Mouse (Mus musculus) embryonic facial prominence, embryonic 14.5 days (tissue): ENCODE measurements around the gene Cyp3a13. TPM values are rescaled to one million over a fixed set of nuclear protein-coding genes. Genes with fewer than 3 reads are reported as not detected.

Experiments used
- ATAC-seq: fragments of 200-750 bp; cut with Nextera tagmentation; 2 replicates; pipeline ENCODE4 v1.8.0; 2017; ENCODE audit warnings: low read depth, moderate number of reproducible peaks, moderate TSS enrichment
- DNase-seq: peaks from one replicate; pipeline ENCODE4 v3.0.0-alpha.2; 2015; ENCODE audit warnings: low spot score
- H3K27ac ChIP-seq: fragments of 300-500 bp; sonication (generic); replicated peaks from 2 replicates; pipeline ENCODE4 v1.5.1; 2014; ENCODE audit warnings: low read depth, mild to moderate bottlenecking, low read length, moderate library complexity
- H3K27me3 ChIP-seq: fragments of 300-500 bp; sonication (generic); replicated peaks from 2 replicates; pipeline ENCODE4 v1.6.1; 2014; ENCODE audit warnings: low read length; ENCODE audit not compliant: control insufficient read depth, insufficient read depth
- H3K36me3 ChIP-seq: fragments of 300-500 bp; sonication (generic); 2 replicates; pipeline ENCODE4 v1.6.1; 2014; ENCODE audit warnings: low read length, mixed read lengths; ENCODE audit not compliant: control insufficient read depth, insufficient read depth
- H3K4me1 ChIP-seq: fragments of 300-500 bp; sonication (generic); 2 replicates; pipeline ENCODE4 v1.6.1; 2014; ENCODE audit warnings: antibody characterized with exemption, low read length; ENCODE audit not compliant: control insufficient read depth, insufficient read depth
- H3K4me2 ChIP-seq: fragments of 300-500 bp; sonication (generic); 2 replicates; pipeline ENCODE4 v1.6.1; 2014; ENCODE audit warnings: low read depth, mild to moderate bottlenecking, low read length, moderate library complexity, mixed read lengths
- H3K4me3 ChIP-seq: fragments of 300-500 bp; sonication (generic); 2 replicates; pipeline ENCODE4 v1.5.1; 2014; ENCODE audit warnings: low read depth, mild to moderate bottlenecking, low read length
- H3K9ac ChIP-seq: fragments of 300-500 bp; sonication (generic); 2 replicates; pipeline ENCODE4 v1.6.1; 2014; ENCODE audit warnings: low read depth, mild to moderate bottlenecking, low read length, moderate library complexity, mixed read lengths
- H3K9me3 ChIP-seq: fragments of 300-500 bp; sonication (generic); 2 replicates; pipeline ENCODE4 v1.6.1; 2016; ENCODE audit warnings: low read length; ENCODE audit not compliant: control insufficient read depth
- WGBS: fragments of 180-500 bp; shearing (Covaris S2); extraction: QIAGEN DNeasy Blood & Tissue Kit; methylation state at CpG from one replicate; pipeline ENCODE4 v1.1.7; 2014; 5-methylcytosine and 5-hydroxymethylcytosine counted together
- polyA plus RNA-seq: library from polyadenylated mRNA; unstranded; fragments of >200 nt; fragmentation: Nextera tagmentation; extraction: Ambion mirVana; gene quantifications from 2 replicates; pipeline ENCODE4 v1.2.1, GENCODE M21; 2014

Gene Cyp3a13
- polyA plus RNA-seq: 0.07 TPM in 1 of 2 replicates, not detected in the other

DNA sequence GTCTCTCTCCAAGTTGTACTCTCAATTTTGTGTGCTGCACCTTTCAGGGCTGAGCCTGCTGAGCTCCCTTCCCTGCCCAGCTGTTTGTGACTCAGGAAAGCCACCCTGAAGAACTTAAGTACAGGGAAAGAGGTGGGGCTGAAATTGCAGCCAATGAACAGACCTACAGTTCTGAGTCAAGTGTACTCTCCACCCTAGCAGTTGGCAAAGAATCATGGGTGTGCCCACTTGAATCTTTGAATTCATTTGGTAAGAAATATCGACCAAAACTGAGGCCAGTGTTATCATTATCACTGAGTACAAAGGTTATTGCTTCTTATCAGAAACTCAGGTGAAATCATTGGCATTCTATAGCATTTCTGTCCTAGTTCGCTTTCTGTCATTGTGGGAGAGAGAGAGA is at the start of gene Cyp3a13:
TSS of gene Cyp3a13 (minus strand) at position 88 of the 400 bp plus-strand sequence.
- Histone ChIP-seq H3K36me3 (no peaks in the 10 kb centered on the region), H3K4me2 (no peak within 1 kb of the TSS), H3K27ac (no peak within 1 kb of the TSS), H3K4me1 (no peaks in the 10 kb centered on the region), H3K4me3 (no peak within 1 kb of the TSS), H3K9me3 (no peaks in the 10 kb centered on the region), H3K9ac (no peak within 1 kb of the TSS), H3K27me3 (no peaks in the 10 kb centered on the region)
- ATAC-seq (no peak), DNase-seq (no peak)
- 61% methylated on average over 2 of the region's 2 CpGs for WGBS

DNA sequence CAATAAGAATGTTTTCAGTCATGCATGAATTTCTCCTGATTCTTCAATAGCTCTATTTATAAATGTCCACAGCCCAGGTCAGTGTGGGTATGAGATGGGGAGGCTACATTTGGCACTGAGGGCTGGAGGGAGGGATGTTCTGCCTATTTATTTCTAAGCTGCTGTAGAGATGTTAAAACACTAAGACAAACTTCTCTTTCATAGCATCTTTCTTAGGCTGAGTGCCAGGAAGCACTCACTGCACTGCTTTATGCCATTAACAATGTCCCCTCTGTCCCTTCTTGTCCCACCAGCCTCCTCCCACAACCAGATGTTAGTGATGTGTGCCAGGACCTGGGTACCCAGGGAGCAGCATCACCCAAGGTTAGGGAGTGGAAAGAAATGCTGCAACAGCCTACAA is 45.1 kb upstream of the Cyp3a13 start:
- Histone ChIP-seq H3K4me2 (no peak overlapping the region), H3K36me3 (no peaks in the 10 kb centered on the region), H3K4me3 (no peak overlapping the region), H3K9ac (no peak overlapping the region), H3K9me3 (no peaks in the 10 kb centered on the region), H3K27me3 (no peaks in the 10 kb centered on the region), H3K4me1 (no peaks in the 10 kb centered on the region), H3K27ac (no peak overlapping the region)
- ATAC-seq (peak; percentile 72), DNase-seq (peak; percentile 74)

DNA sequence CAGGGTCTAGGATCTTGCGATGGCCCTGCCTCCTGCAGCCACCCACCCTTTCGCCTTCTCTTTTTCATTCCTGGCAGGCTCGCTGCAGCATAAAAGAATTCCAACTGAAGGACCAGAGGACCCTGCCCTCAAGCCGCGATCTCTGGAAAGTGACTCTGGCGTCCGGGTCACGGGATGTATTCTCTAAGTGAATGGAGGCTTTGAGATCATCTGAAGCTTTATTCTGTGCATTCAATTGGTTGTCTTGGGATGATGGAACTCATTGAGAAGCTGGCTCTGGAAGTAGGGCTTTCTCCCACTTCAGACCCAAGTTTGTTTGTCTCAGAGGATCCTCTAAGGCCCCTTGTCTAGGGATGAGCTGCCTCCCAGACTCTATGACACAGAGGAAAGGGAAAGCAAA is 41.5 kb upstream of the Cyp3a13 start, which contains the start of gene Gjc3:
TSS of gene Gjc3 (minus strand) at position 154 of the 400 bp plus-strand sequence.
- H3K4me3 ChIP-seq: no peak within 1 kb of the TSS
- DNase-seq: no peak
- no peaks in the 10 kb centered on the region for H3K9me3 ChIP-seq
- no peaks in the 10 kb centered on the region for H3K4me1 ChIP-seq
- H3K9ac ChIP-seq: no peak within 1 kb of the TSS
- no peak within 1 kb of the TSS for H3K4me2 ChIP-seq
- ATAC-seq: no peak
- no peak within 1 kb of the TSS for H3K27ac ChIP-seq
- H3K27me3 ChIP-seq: no peaks in the 10 kb centered on the region
- 64% methylated on average over 8 of the region's 8 CpGs for WGBS
- H3K36me3 ChIP-seq: no peaks in the 10 kb centered on the region

DNA sequence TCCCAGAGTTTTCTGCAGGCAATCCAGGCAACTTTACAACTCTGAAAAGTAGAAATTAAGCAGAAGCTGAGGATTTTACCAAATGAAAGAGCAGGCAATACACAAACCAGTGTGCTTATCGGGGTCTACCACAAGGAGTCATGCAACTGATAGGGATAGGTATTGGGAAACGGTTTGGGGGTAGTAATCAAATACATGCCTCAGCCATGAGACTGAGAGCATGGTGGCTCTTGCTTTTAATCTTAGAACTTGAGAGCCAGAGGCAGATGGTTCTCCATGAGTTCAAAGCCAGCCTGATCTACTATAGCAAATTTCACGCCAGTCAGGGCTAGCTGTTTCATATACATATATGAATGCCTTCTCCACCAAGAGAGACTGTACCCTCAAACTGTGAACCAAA is 35.0 kb upstream of the Cyp3a13 start:
- Histone ChIP-seq H3K4me2 (no peak overlapping the region), H3K4me3 (no peak overlapping the region), H3K27ac (no peak overlapping the region), H3K9ac (no peak overlapping the region), H3K9me3 (no peaks in the 10 kb centered on the region), H3K36me3 (no peaks in the 10 kb centered on the region), H3K27me3 (no peaks in the 10 kb centered on the region), H3K4me1 (no peaks in the 10 kb centered on the region)
- 83% methylated on average over 3 of the region's 3 CpGs for WGBS
- ATAC-seq (no peak), DNase-seq (no peak)

DNA sequence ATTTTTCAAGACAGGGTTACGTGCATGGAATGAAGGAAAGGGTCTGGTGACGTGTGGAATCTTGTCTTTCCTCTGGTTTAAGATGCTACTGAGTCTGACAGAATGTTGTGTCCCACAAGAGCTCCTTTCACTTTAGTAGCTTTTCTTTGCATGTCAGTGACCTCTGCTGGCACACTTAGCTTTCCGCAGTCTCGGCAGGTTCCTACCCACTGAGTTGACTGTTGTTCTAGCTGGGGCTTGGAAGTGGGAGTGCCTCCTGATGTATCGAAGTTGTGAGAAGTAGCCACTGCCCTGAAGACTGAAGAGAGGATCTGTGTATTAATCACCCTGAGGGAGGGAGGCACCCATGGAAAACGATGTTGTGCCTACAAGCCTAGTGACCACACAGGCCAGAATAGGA is 29.8 kb upstream of the Cyp3a13 start:
- DNase-seq (no peak), ATAC-seq (no peak)
- WGBS: 36% methylated on average over 6 of the region's 6 CpGs
- H3K4me3 ChIP-seq: no peak overlapping the region
- no peak overlapping the region for H3K9ac ChIP-seq
- no peak overlapping the region for H3K27ac ChIP-seq
- H3K4me1 ChIP-seq: no peaks in the 10 kb centered on the region
- H3K27me3 ChIP-seq: no peaks in the 10 kb centered on the region
- no peaks in the 10 kb centered on the region for H3K9me3 ChIP-seq
- H3K36me3 ChIP-seq: no peaks in the 10 kb centered on the region
- no peak overlapping the region for H3K4me2 ChIP-seq

DNA sequence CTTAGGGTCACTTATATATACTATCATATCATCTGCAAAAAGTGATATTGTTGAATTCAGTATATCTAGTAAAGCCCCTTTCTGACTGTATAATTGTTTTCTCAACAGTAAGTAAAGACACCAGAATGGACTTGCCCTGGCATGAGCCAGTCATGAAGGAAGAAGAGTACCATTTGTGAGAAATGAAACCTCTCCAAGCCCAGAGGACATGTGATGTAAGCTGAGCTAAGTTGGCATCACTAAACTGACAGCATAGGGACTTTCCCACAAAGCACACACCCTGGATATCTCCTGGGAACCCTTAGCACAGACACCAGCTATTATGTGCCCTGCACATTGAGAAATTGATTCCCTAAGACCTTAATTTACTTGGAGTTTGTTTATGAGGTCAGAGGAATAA is 25.9 kb upstream of the Cyp3a13 start:
- H3K4me3 ChIP-seq: no peak overlapping the region
- no peak overlapping the region for H3K4me2 ChIP-seq
- no peaks in the 10 kb centered on the region for H3K27me3 ChIP-seq
- no peaks in the 10 kb centered on the region for H3K4me1 ChIP-seq
- ATAC-seq (no peak), DNase-seq (peak; percentile 7)
- no peaks in the 10 kb centered on the region for H3K36me3 ChIP-seq
- no peak overlapping the region for H3K9ac ChIP-seq
- no peaks in the 10 kb centered on the region for H3K9me3 ChIP-seq
- H3K27ac ChIP-seq: no peak overlapping the region

DNA sequence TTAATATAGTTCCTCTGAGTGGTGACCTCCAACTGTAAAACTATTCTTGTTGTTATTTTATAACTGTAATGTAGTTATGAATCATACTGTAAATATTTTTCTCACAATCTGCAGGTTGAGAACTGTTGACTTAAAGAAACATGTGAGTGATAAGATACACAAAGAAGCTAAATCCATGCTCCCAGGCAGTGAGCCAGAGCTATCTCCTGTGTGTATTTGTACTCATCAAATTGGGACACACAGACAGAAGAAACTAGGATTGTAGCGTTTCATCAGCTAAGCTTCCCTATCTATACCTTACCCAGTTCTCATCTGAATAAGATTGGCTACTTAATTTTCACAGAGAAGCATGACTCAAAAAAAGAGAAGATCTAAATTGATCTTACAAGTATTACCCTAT is 21.7 kb upstream of the Cyp3a13 start:
- Histone ChIP-seq H3K27me3 (no peaks in the 10 kb centered on the region), H3K9me3 (no peaks in the 10 kb centered on the region), H3K4me1 (no peaks in the 10 kb centered on the region), H3K9ac (no peak overlapping the region), H3K36me3 (no peaks in the 10 kb centered on the region), H3K4me3 (no peak overlapping the region), H3K27ac (no peak overlapping the region), H3K4me2 (no peak overlapping the region)
- ATAC-seq (no peak), DNase-seq (no peak)
- WGBS: 81% methylated on average over 1 of the region's 1 CpGs

DNA sequence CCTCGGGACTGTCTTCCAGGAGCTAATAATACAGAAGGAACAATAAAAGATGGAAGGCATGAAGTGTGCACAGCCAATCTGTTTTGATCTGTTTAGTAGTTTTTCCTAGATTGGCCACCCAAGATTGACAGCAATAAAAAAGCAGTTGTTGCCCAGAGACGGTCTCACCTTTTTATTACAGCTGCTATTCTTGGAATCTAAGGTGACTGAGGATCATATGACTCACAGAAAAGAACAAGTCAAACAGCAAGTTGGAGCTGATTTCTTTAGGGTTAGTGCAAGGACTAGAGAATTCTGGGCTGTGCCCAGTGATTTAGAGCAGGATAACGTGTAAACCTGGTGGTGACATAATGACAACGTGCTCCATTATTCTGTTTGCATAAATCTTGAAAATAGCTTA is 19.5 kb upstream of the Cyp3a13 start:
- no peak for ATAC-seq
- H3K9me3 ChIP-seq: no peaks in the 10 kb centered on the region
- H3K4me2 ChIP-seq: no peak overlapping the region
- H3K36me3 ChIP-seq: no peaks in the 10 kb centered on the region
- WGBS: 83% methylated on average over 4 of the region's 4 CpGs
- no peak overlapping the region for H3K9ac ChIP-seq
- no peak overlapping the region for H3K4me3 ChIP-seq
- H3K27ac ChIP-seq: no peak overlapping the region
- no peaks in the 10 kb centered on the region for H3K4me1 ChIP-seq
- DNase-seq: no peak
- H3K27me3 ChIP-seq: no peaks in the 10 kb centered on the region

DNA sequence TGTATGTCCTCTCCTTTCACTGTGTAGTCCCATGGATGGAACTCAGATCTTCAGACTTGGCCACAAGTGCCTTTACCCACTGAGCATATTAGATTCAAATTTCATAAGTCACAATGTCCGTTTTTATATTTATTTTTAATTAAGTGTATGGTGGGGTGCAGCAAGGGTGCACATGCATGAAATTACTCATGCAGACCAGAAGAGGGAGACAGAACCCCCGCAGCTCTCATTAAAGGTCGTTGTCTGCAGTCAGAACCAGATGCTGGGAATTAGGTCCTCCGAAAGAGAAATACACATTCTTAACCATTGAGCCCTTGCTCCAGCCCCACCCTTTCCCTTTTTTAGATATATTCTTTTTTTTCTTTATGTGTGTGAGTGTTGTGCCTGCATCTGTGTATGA is 15.8 kb upstream of the Cyp3a13 start:
- DNase-seq (no peak), ATAC-seq (no peak)
- H3K4me1 ChIP-seq: no peaks in the 10 kb centered on the region
- H3K9ac ChIP-seq: no peak overlapping the region
- no peaks in the 10 kb centered on the region for H3K36me3 ChIP-seq
- no peak overlapping the region for H3K4me3 ChIP-seq
- 58% methylated on average over 4 of the region's 4 CpGs for WGBS
- H3K4me2 ChIP-seq: no peak overlapping the region
- H3K9me3 ChIP-seq: no peaks in the 10 kb centered on the region
- H3K27ac ChIP-seq: no peak overlapping the region
- H3K27me3 ChIP-seq: no peaks in the 10 kb centered on the region
